29 mouse cellular contexts compared by ENCODE assay signal in the genomic region with DNA sequence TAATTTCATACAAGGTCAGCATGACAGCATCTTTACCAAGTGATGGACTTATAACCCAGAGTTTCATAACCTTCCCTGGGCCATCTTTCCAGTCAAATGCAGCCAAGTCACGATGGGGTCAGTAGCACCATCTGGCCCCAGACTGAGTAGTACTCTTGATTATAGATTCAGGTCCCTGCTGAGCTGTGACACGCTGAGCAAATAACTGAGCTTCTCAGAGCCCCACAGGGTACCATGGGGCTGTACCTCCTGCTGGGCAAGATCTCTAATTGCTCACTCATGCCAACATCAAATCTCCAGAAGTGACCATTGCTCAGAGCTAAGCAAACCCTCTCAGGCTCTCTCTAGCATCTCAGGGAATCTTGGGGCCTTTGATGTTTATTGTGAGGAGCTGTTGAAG. TPM values are rescaled to one million over a fixed set of nuclear protein-coding genes. Genes with fewer than 3 reads are reported as not detected.
DNase-seq lines count a peak whose midpoint lies in the region; TF ChIP-seq lines count a peak whose summit lies in the region.
"Had no signal": no experiment of that assay in that cellular context is flagged by ENCODE, and none has a peak within 500 bp of the region (broad histone marks: within the 10 kb centered on the region; RNA-seq: fewer than 3 reads in every experiment).

No protein-coding gene starts in this region.

- TF ChIP-seq CTCF in gastrocnemius, adult 2 months (IDR thresholded peaks at IDR 0.05), result no peak
- no peak for TF ChIP-seq CTCF in CH12.LX (conservative IDR thresholded peaks at IDR 0.05 in 1 of 2, IDR thresholded peaks at IDR 0.05 in 1 of 2; ENCODE audit: low read depth in 2 of 2, low read length in 2 of 2)
- TF ChIP-seq CTCF in cerebellum, adult 2 months (IDR thresholded peaks at IDR 0.05; ENCODE audit: borderline replicate concordance, insufficient read depth, low read depth, low read length), result no peak

- H3K79me2 ChIP-seq in CH12.LX (replicated peaks; ENCODE audit: control insufficient read depth, extremely low read depth, insufficient read depth, poor library complexity, severe bottlenecking), result no peaks in the 10 kb centered on the region

- peak overlapping the region; percentile 83 for H3K27ac ChIP-seq in gastrocnemius, adult 2 months
- H3K27ac ChIP-seq in CH12.LX (ENCODE audit: insufficient read depth, low read depth), result peak overlapping the region; percentile 3; the same call in 1 of the 2 replicates
- H3K27ac ChIP-seq in cerebellum, adult 2 months (ENCODE audit: insufficient read depth, low read length), result peak overlapping the region; percentile 32; the same call in 1 of the 2 replicates
- H3K27ac ChIP-seq: embryonic facial prominence, embryonic 10.5 days; embryonic facial prominence, embryonic 15.5 days; forebrain, embryonic 12.5 days; heart, adult 2 months; heart, embryonic 13.5 days; hindbrain, embryonic 15.5 days; intestine, embryonic 15.5 days; layer of hippocampus, adult 2 months; left cerebral cortex, adult 2 months; limb, embryonic 13.5 days; lung, embryonic 15.5 days; midbrain, embryonic 10.5 days; neural tube, embryonic 12.5 days; stomach, postnatal 0 days had no signal

- dilution Hi-C loops in CH12.LX (cut with MboI; ENCODE audit: extremely low pct_ligation_motif_present, extremely low pct_unique_long_range_greater_than_20kb, low sequenced_read_pairs), result no loop called here

- H3K4me1 ChIP-seq in CH12.LX (ENCODE audit: control insufficient read depth in 1 of 2, insufficient read depth in 2 of 2), result peaks cover 31 to 55% of the 10 kb centered on the region in 2 experiments
- peaks cover 19% of the 10 kb centered on the region for H3K4me1 ChIP-seq in cerebellum, adult 2 months (ENCODE audit: control insufficient read depth, insufficient read depth, low read length)
- H3K4me1 ChIP-seq: embryonic facial prominence, embryonic 15.5 days; lung, embryonic 15.5 days had no signal

- no peak for TF ChIP-seq POLR2A in CH12.LX (IDR thresholded peaks at IDR 0.05; ENCODE audit: low read depth, low read length)
- TF ChIP-seq POLR2A in cerebellum, adult 2 months (IDR thresholded peaks at IDR 0.05; ENCODE audit: borderline replicate concordance, insufficient read depth, low read length), result no peak

- H3K36me3 ChIP-seq in CH12.LX (replicated peaks in 1 of 2; ENCODE audit: control insufficient read depth in 1 of 2, insufficient read depth in 1 of 2, low read length in 1 of 2), result no peaks in the 10 kb centered on the region
- H3K36me3 ChIP-seq: embryonic facial prominence, embryonic 10.5 days; embryonic facial prominence, embryonic 15.5 days; forebrain, embryonic 12.5 days; heart, embryonic 13.5 days; hindbrain, embryonic 15.5 days; intestine, embryonic 15.5 days; limb, embryonic 13.5 days; lung, embryonic 15.5 days; midbrain, embryonic 10.5 days; neural tube, embryonic 12.5 days had no signal

- 2% methylated on average over 2 of the region's 2 CpGs for WGBS in cerebellum, adult 2 months

- in situ Hi-C loops in CH12.LX (cut with MboI; ENCODE audit: low pct_ligation_motif_present, low pct_unique_long_range_greater_than_20kb, low sequenced_read_pairs), result no loop called here

- H3K9me3 ChIP-seq in CH12.LX (replicated peaks; ENCODE audit: low read length), result no peaks in the 10 kb centered on the region
- H3K9me3 ChIP-seq: embryonic facial prominence, embryonic 10.5 days; embryonic facial prominence, embryonic 15.5 days; forebrain, embryonic 12.5 days; heart, embryonic 13.5 days; hindbrain, embryonic 15.5 days; intestine, embryonic 15.5 days; limb, embryonic 13.5 days; lung, embryonic 15.5 days; midbrain, embryonic 10.5 days; neural tube, embryonic 12.5 days had no signal

- intact Hi-C loops in gastrocnemius, adult 2 months (cut with DNase I), result loop anchor here (5.0 kb wide), 1 partner anchor 34 kb away; no protein-coding TSS in a partner anchor
- intact Hi-C loops in gastrocnemius, postnatal 14 days (cut with DNase I; ENCODE audit: low total_unique reads), result no loop called here
- intact Hi-C loops in left cerebral cortex, postnatal 4 days (cut with DNase I), result no loop called here
- intact Hi-C loops in heart, postnatal 25 days (cut with DNase I), result no loop called here

- no peak overlapping the region for H3K9ac ChIP-seq in CH12.LX (ENCODE audit: insufficient read depth, low read depth)
- H3K9ac ChIP-seq: embryonic facial prominence, embryonic 15.5 days; forebrain, embryonic 12.5 days; forebrain, postnatal 0 days; heart, embryonic 13.5 days; hindbrain, embryonic 15.5 days; intestine, embryonic 15.5 days; limb, embryonic 13.5 days; lung, embryonic 15.5 days; neural tube, embryonic 12.5 days had no signal

- DNase-seq in gastrocnemius, adult 2 months, result no peak
- DNase-seq in gastrocnemius, postnatal 14 days, result no peak
- DNase-seq in CH12.LX (ENCODE audit: extremely low read depth), result peak; percentile 34
- peak in 1 of 2 experiments; percentile 61 for DNase-seq in cerebellum, adult 2 months
- DNase-seq in cerebellum, postnatal 36 days, result peak; percentile 27 to 35
- DNase-seq in left cerebral cortex, postnatal 4 days, result no peak
- DNase-seq in heart, postnatal 25 days (ENCODE audit: low spot score), result no peak
- DNase-seq: adrenal gland, adult 2 months; adrenal gland, postnatal 36 days; forebrain, postnatal 0 days; heart, adult 2 months; heart, postnatal 10 days; kidney, adult 2 months; thymus, adult 2 months had no signal

- TF ChIP-seq EP300 in CH12.LX (IDR thresholded peaks at IDR 0.05; ENCODE audit: low read length), result no peak

- H3K4me2 ChIP-seq in CH12.LX (ENCODE audit: insufficient read depth, low read depth, poor library complexity, severe bottlenecking), result no peak overlapping the region
- H3K4me2 ChIP-seq: embryonic facial prominence, embryonic 15.5 days; forebrain, embryonic 12.5 days; heart, embryonic 13.5 days; hindbrain, embryonic 15.5 days; intestine, embryonic 15.5 days; limb, embryonic 13.5 days; liver, embryonic 11.5 days; lung, embryonic 15.5 days; neural tube, embryonic 12.5 days had no signal

- no peak for TF ChIP-seq RAD21 in CH12.LX (IDR thresholded peaks at IDR 0.05; ENCODE audit: low read depth, low read length)

- no peak overlapping the region for H3K4me3 ChIP-seq in gastrocnemius, adult 2 months
- H3K4me3 ChIP-seq in CH12.LX (replicated peaks in 1 of 3; ENCODE audit: low read depth in 2 of 3, low read length in 2 of 3, poor library complexity in 1 of 3), result no peak overlapping the region
- H3K4me3 ChIP-seq in cerebellum, adult 2 months (replicated peaks; ENCODE audit: insufficient read depth, low read depth, low read length), result no peak overlapping the region
- H3K4me3 ChIP-seq: embryonic facial prominence, embryonic 10.5 days; embryonic facial prominence, embryonic 15.5 days; forebrain, embryonic 12.5 days; heart, adult 2 months; heart, embryonic 13.5 days; hindbrain, embryonic 15.5 days; intestine, embryonic 15.5 days; layer of hippocampus, adult 2 months; left cerebral cortex, adult 2 months; limb, embryonic 13.5 days; lung, embryonic 15.5 days; midbrain, embryonic 10.5 days; myocyte; neural tube, embryonic 12.5 days had no signal

- no peaks in the 10 kb centered on the region for H3K27me3 ChIP-seq in CH12.LX (replicated peaks)
- H3K27me3 ChIP-seq in cerebellum, adult 2 months (ENCODE audit: control insufficient read depth, insufficient read depth, low read length), result no peaks in the 10 kb centered on the region
- H3K27me3 ChIP-seq: embryonic facial prominence, embryonic 15.5 days; forebrain, embryonic 12.5 days; heart, embryonic 13.5 days; hindbrain, embryonic 15.5 days; intestine, embryonic 15.5 days; limb, embryonic 13.5 days; lung, embryonic 15.5 days; neural tube, embryonic 12.5 days had no signal

TF ChIP-seq in CH12.LX, 34 proteins besides CTCF, POLR2A, EP300 and RAD21:
- TF ChIP-seq SMC3 (IDR thresholded peaks at IDR 0.05; ENCODE audit: low read depth, low read length), result no peak
- TF ChIP-seq ZMIZ1 (IDR thresholded peaks at IDR 0.05; ENCODE audit: low read depth, low read length), result 0 out of 2 replicates have a peak, but pooled peaks have one; percentile 9

RNA-seq across cellular contexts. Expression of a gene that starts 15.6 kb away (rescaled TPM):
- 10 to 100 TPM; 52.8 to 59.4 TPM for total RNA-seq in gastrocnemius, adult 2 months (2021)
- 10 to 100 TPM; 84.7 to 92.8 TPM for total RNA-seq in gastrocnemius, postnatal 14 days (2021)
- total RNA-seq in CH12.LX (2012; rRNA removed) (0.38 and 1.3 TPM in 2 replicates), CH12.LX (2014; rRNA removed) (0.97 and 1.2 TPM in 2 replicates)
- 0.33 and 0.34 TPM in 2 replicates for polyA plus RNA-seq in CH12.LX (2012; ENCODE audit: insufficient read length, low read depth)
- 74.0 and 82.1 TPM in 2 replicates for polyA plus RNA-seq in cerebellum, adult 2 months (2012; rRNA removed)
- 100 to 1,000 TPM; 223 to 225 TPM for total RNA-seq in left cerebral cortex, postnatal 4 days (2021)
- total RNA-seq in heart, postnatal 25 days (2021), result 10 to 100 TPM; 15.0 to 16.6 TPM

Comparison
In these comparisons a context has a peak if more than half of its experiments do, and no peak if none do; other contexts are left out.
1. DNase-seq: peak in CH12.LX (single experiment) and cerebellum, postnatal 36 days (2 of 2); none in gastrocnemius, adult 2 months (single experiment), gastrocnemius, postnatal 14 days (single experiment), left cerebral cortex, postnatal 4 days (single experiment) and heart, postnatal 25 days (single experiment).
2. H3K27ac ChIP-seq: peak in every context shown above with its lines; median percentile 83 in gastrocnemius, adult 2 months; 32 in cerebellum, adult 2 months; 3 in CH12.LX.
3. RNA of a gene that starts 15.6 kb away (total RNA-seq): 223 to 225 TPM in left cerebral cortex, postnatal 4 days, 84.7 to 92.8 TPM in gastrocnemius, postnatal 14 days, 52.8 to 59.4 TPM in gastrocnemius, adult 2 months and 15.0 to 16.6 TPM in heart, postnatal 25 days; 0.38 to 1.3 TPM in CH12.LX; every median in the first group is over 4 times any median in the second.